Mouse (Mus musculus) MEL (cell line): Measurements from ENCODE around the gene Fam162b. TPM values are rescaled to one million over a fixed set of nuclear protein-coding genes. Genes with fewer than 3 reads are reported as not detected.

ENCODE experiments used
- DNase-seq: peaks from one replicate; pipeline ENCODE4 v3.0.0; 2011; ENCODE audit warnings: low read depth, low spot score
- H3K27ac ChIP-seq: 2 replicates; pipeline ENCODE4 v1.5.1; 2012; ENCODE audit warnings: low read depth, mild to moderate bottlenecking, control low read depth, low read length, moderate library complexity; ENCODE audit not compliant: control insufficient read depth
- H3K27me3 ChIP-seq, 2 experiments: fragments of 150-350 bp in 1 of 2; sonication (generic) in 1 of 2; 2 replicates each; pipeline ENCODE4 v1.6.1; 2012; ENCODE audit warnings: low read length in 2 of 2, mild to moderate bottlenecking in 2 of 2, improper control_type of control experiment in 1 of 2, moderate library complexity in 1 of 2; ENCODE audit not compliant: insufficient read depth in 2 of 2, control insufficient read depth in 1 of 2
- H3K36me3 ChIP-seq, 2 experiments: 2 replicates each; pipeline ENCODE4 v1.6.1; 2012 to 2014; ENCODE audit warnings: low read length in 2 of 2, improper control_type of control experiment in 1 of 2, inconsistent platforms in 1 of 2, mild to moderate bottlenecking in 1 of 2; ENCODE audit not compliant: insufficient read depth in 2 of 2, control insufficient read depth in 1 of 2
- H3K4me1 ChIP-seq, 2 experiments: fragments of 150-350 bp in 1 of 2; sonication (generic) in 1 of 2; 2 replicates each; pipeline ENCODE4 v1.6.1; 2012; ENCODE audit warnings: low read length in 2 of 2, improper control_type of control experiment in 1 of 2, mild to moderate bottlenecking in 1 of 2; ENCODE audit not compliant: insufficient read depth in 2 of 2, control insufficient read depth in 1 of 2
- H3K4me3 ChIP-seq, 2 experiments: fragments of 150-350 bp in 1 of 2; sonication (generic) in 1 of 2; 2 replicates each; pipeline ENCODE4 v1.5.1; 2012; ENCODE audit warnings: low read depth in 2 of 2, low read length in 2 of 2, mild to moderate bottlenecking in 2 of 2, moderate library complexity in 2 of 2, control low read depth in 1 of 2, improper control_type of control experiment in 1 of 2; ENCODE audit not compliant: control insufficient read depth in 1 of 2, insufficient read depth in 1 of 2
- H3K79me2 ChIP-seq: 2 replicates; pipeline ENCODE4 v1.6.1; 2012; ENCODE audit warnings: mild to moderate bottlenecking, low read length, moderate library complexity; ENCODE audit not compliant: control insufficient read depth, poor library complexity, insufficient read depth
- H3K9ac ChIP-seq: 2 replicates; pipeline ENCODE4 v1.6.1; 2012; ENCODE audit warnings: low read depth, mild to moderate bottlenecking, control low read depth, low read length, moderate library complexity; ENCODE audit not compliant: control insufficient read depth, poor library complexity, severe bottlenecking
- H3K9me3 ChIP-seq: fragments of 150-350 bp; sonication (generic); replicated peaks from 2 replicates; pipeline ENCODE4 v1.6.1; 2012; ENCODE audit warnings: mild to moderate bottlenecking, low read length, improper control_type of control experiment, moderate library complexity; ENCODE audit not compliant: insufficient read depth
- CHD1 ChIP-seq: IDR thresholded peaks from 2 replicates; pipeline ENCODE4 v1.6.1; 2012; ENCODE audit warnings: low read depth, mild to moderate bottlenecking, inconsistent platforms, low read length, improper control_type of control experiment
- CHD2 ChIP-seq: IDR thresholded peaks from 2 replicates; pipeline ENCODE4 v1.6.1; 2011; ENCODE audit warnings: low read length, improper control_type of control experiment
- GATA1 ChIP-seq: IDR thresholded peaks from 2 replicates; pipeline ENCODE4 v1.6.1; 2011; ENCODE audit warnings: low read depth, low read length, improper control_type of control experiment
- HCFC1 ChIP-seq: IDR thresholded peaks from 2 replicates; pipeline ENCODE4 v1.6.1; 2012; ENCODE audit warnings: low read depth, mild to moderate bottlenecking, inconsistent platforms, low read length, improper control_type of control experiment, moderate library complexity
- KAT2A ChIP-seq: conservative IDR thresholded peaks from 2 replicates; pipeline ENCODE4 v1.6.1; 2012; ENCODE audit warnings: low read depth, low read length, improper control_type of control experiment, inconsistent platforms
- MAFK ChIP-seq: IDR thresholded peaks from 2 replicates; pipeline ENCODE4 v1.6.1; 2011; ENCODE audit warnings: low read depth, mild to moderate bottlenecking, low read length, improper control_type of control experiment, borderline replicate concordance
- NELFE ChIP-seq: IDR thresholded peaks from 2 replicates; pipeline ENCODE4 v1.6.1; 2011; ENCODE audit warnings: low read depth, low read length, improper control_type of control experiment
- POLR2AphosphoS5 ChIP-seq: IDR thresholded peaks from 2 replicates; pipeline ENCODE4 v1.6.1; 2012; ENCODE audit warnings: low read depth, borderline replicate concordance, mild to moderate bottlenecking, inconsistent platforms, low read length, moderate library complexity, mixed read lengths
- RAD21 ChIP-seq: IDR thresholded peaks from 2 replicates; pipeline ENCODE4 v1.6.1; 2011; ENCODE audit warnings: mild to moderate bottlenecking, low read depth, low read length, improper control_type of control experiment
- RCOR1 ChIP-seq: IDR thresholded peaks from 2 replicates; pipeline ENCODE4 v1.6.1; 2012; ENCODE audit warnings: low read depth, mild to moderate bottlenecking, inconsistent platforms, low read length, improper control_type of control experiment
- TBP ChIP-seq: IDR thresholded peaks from 2 replicates; pipeline ENCODE4 v1.8.0; 2011; ENCODE audit warnings: low read depth, low read length, improper control_type of control experiment
- UBTF ChIP-seq: IDR thresholded peaks from 2 replicates; pipeline ENCODE4 v1.6.1; 2012; ENCODE audit warnings: low read depth, mild to moderate bottlenecking, inconsistent platforms, low read length, improper control_type of control experiment, moderate library complexity, borderline replicate concordance; ENCODE audit not compliant: insufficient read depth
- USF1 ChIP-seq: IDR thresholded peaks from 2 replicates; pipeline ENCODE4 v1.6.1; 2014; ENCODE audit warnings: low read depth, mild to moderate bottlenecking, inconsistent platforms, low read length, improper control_type of control experiment, moderate library complexity
- USF2 ChIP-seq, 2 experiments: IDR thresholded peaks; 2 replicates each; pipeline ENCODE4 v1.6.1; 2011 to 2012; ENCODE audit warnings: improper control_type of control experiment in 2 of 2, low read length in 2 of 2, borderline replicate concordance in 1 of 2, inconsistent platforms in 1 of 2, low read depth in 1 of 2, mild to moderate bottlenecking in 1 of 2; ENCODE audit not compliant: insufficient read depth in 1 of 2
- ZC3H11A ChIP-seq: IDR thresholded peaks from 2 replicates; pipeline ENCODE4 v1.6.1; 2012; ENCODE audit warnings: low read depth, mild to moderate bottlenecking, inconsistent platforms, low read length, improper control_type of control experiment
- ZKSCAN1 ChIP-seq: IDR thresholded peaks from 2 replicates; pipeline ENCODE4 v1.6.1; 2012; ENCODE audit warnings: low read depth, mild to moderate bottlenecking, inconsistent platforms, low read length, improper control_type of control experiment, moderate library complexity
- ZNF384 ChIP-seq: IDR thresholded peaks from 2 replicates; pipeline ENCODE4 v1.6.1; 2012; ENCODE audit warnings: low read depth, mild to moderate bottlenecking, inconsistent platforms, low read length, improper control_type of control experiment
- polyA plus RNA-seq, 2 experiments: library from polyadenylated mRNA; stranded (reverse) in 1 of 2; unstranded in 1 of 2; fragments of >175 nt in 1 of 2; fragments of >200 nt in 1 of 2; gene quantifications; 2 replicates each; pipeline versions ENCODE4 v1.2.1 to v1.2.4; 2012; ENCODE audit warnings: low replicate concordance in 2 of 2, low read depth in 1 of 2; ENCODE audit not compliant: insufficient read length in 2 of 2, insufficient read depth in 1 of 2, missing spikeins in 1 of 2
- total RNA-seq: library from RNA; depleted of rRNA; stranded (reverse); fragments of 300-350 nt; gene quantifications from 2 replicates; pipeline ENCODE4 v1.2.3, GENCODE M21; 2012

Fam162b gene
- total and polyA plus RNA-seq, 3 experiments: not detected

- no peaks in the 10 kb centered on the region for H3K79me2 ChIP-seq
- no peaks in the 10 kb centered on the region for H3K9me3 ChIP-seq
- H3K4me3 ChIP-seq: no peak overlapping the region
- no peaks in the 10 kb centered on the region for H3K36me3 ChIP-seq
- H3K9ac ChIP-seq: no peak overlapping the region
- no peak for DNase-seq
- no peaks in the 10 kb centered on the region for H3K4me1 ChIP-seq
- H3K27ac ChIP-seq: no peak overlapping the region
- H3K27me3 ChIP-seq: no peaks in the 10 kb centered on the region
- TF ChIP-seq NELFE (no peak), KAT2A (no peak), ZKSCAN1 (no peak), RCOR1 (no peak), ZC3H11A (no peak), CHD1 (no peak), GATA1 (no peak), HCFC1 (no peak)
Measured at GRCm38 (mm10) chr10:51621193-51621592, 30.9 kb upstream of the Fam162b start.

GRCm38 (mm10) chr10:51620126-51620525 is 29.8 kb upstream of the Fam162b start:
- H3K4me3 ChIP-seq: no peak overlapping the region

GRCm38 (mm10) chr10:51618538-51618937 is 28.2 kb upstream of the Fam162b start:
- no peak overlapping the region for H3K9ac ChIP-seq
- H3K36me3 ChIP-seq: no peaks in the 10 kb centered on the region
- DNase-seq: no peak
- no peak overlapping the region for H3K4me3 ChIP-seq
- TF ChIP-seq ZC3H11A: no peak
- no peak for TF ChIP-seq MAFK
- TF ChIP-seq GATA1: no peak
- TF ChIP-seq HCFC1: no peak
- no peaks in the 10 kb centered on the region for H3K9me3 ChIP-seq
- H3K4me1 ChIP-seq: no peaks in the 10 kb centered on the region
- H3K79me2 ChIP-seq: no peaks in the 10 kb centered on the region
- no peak overlapping the region for H3K27ac ChIP-seq
- no peaks in the 10 kb centered on the region for H3K27me3 ChIP-seq

More at GRCm38 (mm10) chr10:51620126-51620525, 29.8 kb upstream of the Fam162b start:
- Histone ChIP-seq H3K36me3 (no peaks in the 10 kb centered on the region), H3K9ac (no peak overlapping the region), H3K4me1 (no peaks in the 10 kb centered on the region), H3K27me3 (no peaks in the 10 kb centered on the region), H3K9me3 (no peaks in the 10 kb centered on the region), H3K27ac (no peak overlapping the region), H3K79me2 (no peaks in the 10 kb centered on the region)
- DNase-seq: no peak
- TF ChIP-seq USF2 (IDR thresholded peaks at IDR 0.05; ENCODE audit: borderline replicate concordance in 1 of 2, insufficient read depth in 1 of 2, low read depth in 1 of 2, low read length in 2 of 2): no peak
- TF ChIP-seq TBP: no peak
- TF ChIP-seq USF1: no peak
- no peak for TF ChIP-seq UBTF
- TF ChIP-seq GATA1: no peak
- no peak for TF ChIP-seq ZC3H11A
- no peak for TF ChIP-seq POLR2AphosphoS5
- no peak for TF ChIP-seq RAD21
- no peak for TF ChIP-seq ZNF384
- no peak for TF ChIP-seq CHD2
